Mouse (Mus musculus) forebrain, embryonic 15.5 days (tissue): ENCODE measurements around the gene Olfr464. TPM values are rescaled to one million over a fixed set of nuclear protein-coding genes. Genes with fewer than 3 reads are reported as not detected.

ENCODE experiments used
- ATAC-seq: fragments of 200-750 bp; cut with Nextera tagmentation; replicated peaks from 2 replicates; pipeline ENCODE4 v1.8.0; 2017; ENCODE audit warnings: mild to moderate bottlenecking, moderate TSS enrichment, moderate library complexity
- H3K27ac ChIP-seq: fragments of 300-500 bp; sonication (generic); replicated peaks from 2 replicates; pipeline ENCODE4 v1.5.1; 2015; ENCODE audit warnings: mild to moderate bottlenecking, inconsistent platforms
- H3K27me3 ChIP-seq: fragments of 300-500 bp; sonication (generic); 2 replicates; pipeline ENCODE4 v1.6.1; 2015; ENCODE audit warnings: inconsistent platforms
- H3K36me3 ChIP-seq: fragments of 300-500 bp; sonication (generic); 2 replicates; pipeline ENCODE4 v1.6.1; 2015; ENCODE audit warnings: mild to moderate bottlenecking, inconsistent platforms
- H3K4me1 ChIP-seq: fragments of 300-500 bp; sonication (generic); 2 replicates; pipeline ENCODE4 v1.6.1; 2015; ENCODE audit warnings: inconsistent platforms
- H3K4me2 ChIP-seq: fragments of 300-500 bp; sonication (generic); replicated peaks from 2 replicates; pipeline ENCODE4 v1.6.1; 2015; ENCODE audit warnings: mild to moderate bottlenecking, inconsistent platforms
- H3K4me3 ChIP-seq: fragments of 300-500 bp; sonication (generic); 2 replicates; pipeline ENCODE4 v1.5.1; 2015; ENCODE audit warnings: mild to moderate bottlenecking, inconsistent platforms
- H3K9ac ChIP-seq: fragments of 300-500 bp; sonication (generic); replicated peaks from 2 replicates; pipeline ENCODE4 v1.6.1; 2015; ENCODE audit warnings: mild to moderate bottlenecking, inconsistent platforms
- H3K9me3 ChIP-seq: fragments of 300-500 bp; sonication (generic); 2 replicates; pipeline ENCODE4 v1.6.1; 2016; ENCODE audit warnings: inconsistent platforms
- WGBS: fragments of 180-500 bp; shearing (Covaris S2); methylation state at CpG from one replicate; pipeline ENCODE4 v1.1.7; 2015; ENCODE audit warnings: mixed read lengths; 5-methylcytosine and 5-hydroxymethylcytosine counted together
- polyA plus RNA-seq: library from polyadenylated mRNA; unstranded; fragments of >200 nt; fragmentation: Nextera tagmentation; extraction: Ambion mirVana; gene quantifications from 2 replicates; pipeline ENCODE4 v1.2.1, GENCODE M21; 2015

Olfr464 gene
- polyA plus RNA-seq: not detected in 2 replicates

GRCm38 (mm10) chr11:87920966-87921365 is at the start of gene Olfr464:
Gene Olfr464, minus strand, starts transcription at chr11:87920967.
- H3K27me3 ChIP-seq: no peaks in the 10 kb centered on the region
- no peaks in the 10 kb centered on the region for H3K4me1 ChIP-seq
- no peak within 1 kb of the TSS for H3K4me2 ChIP-seq
- no peak for ATAC-seq
- H3K36me3 ChIP-seq: no peaks in the 10 kb centered on the region
- WGBS: 35% methylated on average over 5 of the region's 5 CpGs
- H3K4me3 ChIP-seq: no peak within 1 kb of the TSS
- H3K9me3 ChIP-seq: no peaks in the 10 kb centered on the region
- no peak within 1 kb of the TSS for H3K9ac ChIP-seq
- no peak within 1 kb of the TSS for H3K27ac ChIP-seq

- Histone ChIP-seq H3K36me3 (no peaks in the 10 kb centered on the region), H3K27me3 (no peaks in the 10 kb centered on the region), H3K9ac (no peak overlapping the region), H3K4me3 (no peak overlapping the region), H3K27ac (no peak overlapping the region), H3K4me1 (peaks cover 4% of the 10 kb centered on the region), H3K9me3 (no peaks in the 10 kb centered on the region), H3K4me2 (no peak overlapping the region)
- no peak for ATAC-seq
- WGBS: 18% methylated on average over 17 of the region's 20 CpGs
These were observed 47.8 kb upstream of the Olfr464 start for GRCm38 (mm10) chr11:87968356-87969122.

GRCm38 (mm10) chr11:87967692-87968289 is 47.0 kb upstream of the Olfr464 start:
- H3K27ac ChIP-seq: no peak overlapping the region
- H3K4me1 ChIP-seq: peaks cover 4% of the 10 kb centered on the region
- peak overlapping the region; percentile 28; the same call in 1 of the 2 replicates for H3K9ac ChIP-seq
- 2% methylated on average over 16 of the region's 17 CpGs for WGBS
- H3K4me2 ChIP-seq: peak overlapping the region; percentile 43
- H3K9me3 ChIP-seq: no peaks in the 10 kb centered on the region
- no peak; the same call in 1 of the 2 replicates for ATAC-seq
- H3K4me3 ChIP-seq: peak overlapping the region; percentile 23; the same call in 1 of the 2 replicates
- H3K36me3 ChIP-seq: no peaks in the 10 kb centered on the region
- no peaks in the 10 kb centered on the region for H3K27me3 ChIP-seq

DNA sequence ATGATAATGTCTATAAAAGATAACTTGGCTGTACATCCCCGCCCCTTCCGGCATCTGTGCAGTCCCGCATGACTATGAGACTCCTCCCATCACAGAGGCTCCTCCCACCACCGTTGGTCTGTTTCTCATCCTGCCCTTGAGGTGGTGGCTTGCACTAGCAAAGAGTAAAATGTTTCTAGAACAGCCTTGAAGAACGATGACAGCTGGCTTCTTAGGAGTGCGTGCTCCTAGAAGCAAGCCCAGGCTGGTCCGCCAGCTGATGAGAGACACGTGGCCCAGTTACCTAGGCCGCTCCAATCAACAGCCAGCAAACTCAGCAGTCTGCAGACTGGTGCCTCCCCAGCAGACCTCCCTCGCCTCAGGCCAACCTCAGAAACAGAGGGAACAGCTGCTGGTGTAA is 45.4 kb upstream of the Olfr464 start:
- peaks cover 4% of the 10 kb centered on the region for H3K4me1 ChIP-seq
- no peak overlapping the region for H3K4me3 ChIP-seq
- no peaks in the 10 kb centered on the region for H3K9me3 ChIP-seq
- no peak overlapping the region for H3K4me2 ChIP-seq
- ATAC-seq: no peak
- H3K27ac ChIP-seq: no peak overlapping the region
- H3K36me3 ChIP-seq: no peaks in the 10 kb centered on the region
- H3K27me3 ChIP-seq: no peaks in the 10 kb centered on the region
- H3K9ac ChIP-seq: no peak overlapping the region
- 45% methylated on average over 10 of the region's 10 CpGs for WGBS

DNA sequence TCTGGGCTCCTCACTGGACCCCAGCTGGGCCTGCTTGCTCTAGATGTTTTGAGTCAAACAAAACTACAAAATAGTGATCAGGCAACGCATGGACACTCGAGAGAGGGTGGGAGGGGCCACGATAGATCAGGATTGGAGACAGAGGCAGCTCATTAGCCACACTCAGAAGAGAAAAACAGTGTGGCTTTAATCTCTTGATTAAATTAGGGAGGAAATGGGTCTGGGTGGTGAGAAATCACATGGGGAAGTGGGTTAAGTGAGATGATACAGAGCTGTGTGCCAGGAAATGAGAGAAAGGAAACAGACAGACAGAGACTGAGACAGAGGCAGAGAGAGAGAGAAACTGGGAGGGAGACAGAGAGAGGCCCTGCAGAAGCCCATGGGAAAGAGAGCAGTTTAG is 44.5 kb upstream of the Olfr464 start:
- H3K27ac ChIP-seq: no peak overlapping the region
- H3K9me3 ChIP-seq: no peaks in the 10 kb centered on the region
- H3K4me2 ChIP-seq: no peak overlapping the region
- H3K4me3 ChIP-seq: no peak overlapping the region
- 38% methylated on average over 3 of the region's 3 CpGs for WGBS
- H3K36me3 ChIP-seq: no peaks in the 10 kb centered on the region
- no peaks in the 10 kb centered on the region for H3K27me3 ChIP-seq
- no peak for ATAC-seq
- no peak overlapping the region for H3K9ac ChIP-seq
- peaks cover 4% of the 10 kb centered on the region for H3K4me1 ChIP-seq

GRCm38 (mm10) chr11:87957066-87957465 is 36.3 kb upstream of the Olfr464 start:
- Histone ChIP-seq H3K9ac (no peak overlapping the region), H3K27ac (no peak overlapping the region), H3K4me1 (no peaks in the 10 kb centered on the region), H3K4me3 (no peak overlapping the region), H3K4me2 (no peak overlapping the region), H3K36me3 (no peaks in the 10 kb centered on the region), H3K9me3 (no peaks in the 10 kb centered on the region), H3K27me3 (no peaks in the 10 kb centered on the region)
- no peak for ATAC-seq
- WGBS: 48% methylated on average over 7 of the region's 7 CpGs

DNA sequence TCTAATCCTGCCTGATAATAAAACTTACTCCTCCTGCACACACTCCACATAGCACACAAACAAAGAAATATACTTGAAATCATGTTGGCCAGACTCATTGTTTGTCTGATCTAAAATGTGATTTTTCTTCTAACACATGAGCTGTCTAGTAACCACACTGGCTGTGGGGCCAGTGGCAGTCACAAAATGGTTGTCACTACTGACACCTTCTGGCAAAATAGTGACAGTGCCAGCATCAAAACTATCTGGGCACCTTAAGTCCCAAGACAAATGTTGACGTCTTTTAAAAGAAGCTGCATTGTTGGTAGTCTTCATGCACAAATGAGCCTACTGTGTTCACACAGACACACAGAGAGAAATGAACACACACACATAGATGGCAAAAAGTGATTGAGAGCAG is 34.4 kb upstream of the Olfr464 start:
- Histone ChIP-seq H3K4me2 (no peak overlapping the region), H3K4me3 (no peak overlapping the region), H3K9ac (no peak overlapping the region), H3K27me3 (no peaks in the 10 kb centered on the region), H3K4me1 (no peaks in the 10 kb centered on the region), H3K9me3 (no peaks in the 10 kb centered on the region), H3K27ac (no peak overlapping the region), H3K36me3 (no peaks in the 10 kb centered on the region)
- WGBS: 5% methylated on average over 1 of the region's 1 CpGs
- ATAC-seq: no peak

- Histone ChIP-seq H3K4me1 (no peaks in the 10 kb centered on the region), H3K4me3 (no peak overlapping the region), H3K36me3 (no peaks in the 10 kb centered on the region), H3K27ac (no peak overlapping the region), H3K27me3 (no peaks in the 10 kb centered on the region), H3K9ac (no peak overlapping the region), H3K4me2 (no peak overlapping the region), H3K9me3 (no peaks in the 10 kb centered on the region)
- ATAC-seq: no peak
- WGBS: 3% methylated on average over 2 of the region's 2 CpGs
These were observed 29.2 kb upstream of the Olfr464 start for GRCm38 (mm10) chr11:87949990-87950389.

GRCm38 (mm10) chr11:87935467-87935866 is 14.7 kb upstream of the Olfr464 start:
- Histone ChIP-seq H3K36me3 (no peaks in the 10 kb centered on the region), H3K9ac (no peak overlapping the region), H3K27me3 (no peaks in the 10 kb centered on the region), H3K4me3 (no peak overlapping the region), H3K4me1 (no peaks in the 10 kb centered on the region), H3K27ac (no peak overlapping the region), H3K9me3 (no peaks in the 10 kb centered on the region), H3K4me2 (no peak overlapping the region)
- WGBS: 81% methylated on average over 3 of the region's 3 CpGs
- no peak for ATAC-seq

- H3K9ac ChIP-seq: no peak overlapping the region
- H3K4me1 ChIP-seq: no peaks in the 10 kb centered on the region
- H3K4me2 ChIP-seq: no peak overlapping the region
- no peak overlapping the region for H3K27ac ChIP-seq
- H3K27me3 ChIP-seq: no peaks in the 10 kb centered on the region
- H3K36me3 ChIP-seq: no peaks in the 10 kb centered on the region
- no peak overlapping the region for H3K4me3 ChIP-seq
- ATAC-seq: no peak
- WGBS: 78% methylated on average over 2 of the region's 2 CpGs
- H3K9me3 ChIP-seq: no peaks in the 10 kb centered on the region
These were observed 13.0 kb upstream of the Olfr464 start for GRCm38 (mm10) chr11:87933731-87934130.

DNA sequence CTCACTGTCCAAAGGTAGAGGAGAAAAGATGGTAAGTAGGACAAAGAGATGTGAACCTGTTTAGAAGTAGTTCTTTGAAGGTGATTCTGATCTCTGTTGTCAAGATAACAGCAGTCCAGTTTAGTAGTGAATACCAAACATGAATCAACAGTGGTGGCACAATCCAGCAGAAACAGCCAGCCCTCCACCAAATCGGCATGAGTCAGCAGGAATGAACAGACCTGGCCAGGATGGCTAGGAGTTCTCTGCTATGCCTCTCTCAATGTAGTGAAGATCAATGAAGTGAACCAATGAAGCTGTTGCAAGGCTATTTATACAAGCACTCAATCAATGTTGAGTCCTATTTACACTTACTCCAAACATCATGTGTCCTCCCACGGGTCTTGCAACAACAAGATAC is 9.6 kb upstream of the Olfr464 start:
- no peaks in the 10 kb centered on the region for H3K9me3 ChIP-seq
- 95% methylated on average over 2 of the region's 2 CpGs for WGBS
- no peak overlapping the region for H3K4me2 ChIP-seq
- H3K4me3 ChIP-seq: no peak overlapping the region
- no peaks in the 10 kb centered on the region for H3K4me1 ChIP-seq
- no peak overlapping the region for H3K27ac ChIP-seq
- no peaks in the 10 kb centered on the region for H3K27me3 ChIP-seq
- no peak for ATAC-seq
- no peak overlapping the region for H3K9ac ChIP-seq
- no peaks in the 10 kb centered on the region for H3K36me3 ChIP-seq

DNA sequence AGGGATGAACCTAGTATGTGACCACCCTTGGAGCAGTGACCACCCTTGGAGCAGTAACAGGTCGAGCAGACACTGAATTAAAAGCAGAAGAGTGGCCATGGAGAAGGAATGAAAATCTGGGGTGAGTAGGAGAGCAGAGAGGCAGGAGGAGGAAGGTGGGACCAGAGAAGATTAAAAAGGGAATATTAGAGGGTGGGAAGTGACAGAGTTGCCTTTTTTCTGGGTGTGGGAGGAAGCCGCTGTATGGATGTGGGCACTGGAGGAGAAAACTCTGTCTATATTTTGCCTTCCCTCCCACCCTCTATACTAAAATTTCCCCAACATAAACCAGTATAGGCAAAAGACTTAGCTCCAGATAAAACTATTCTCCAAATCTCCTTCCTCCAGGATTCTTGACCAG is 466 bp downstream of the Olfr464 start:
- H3K4me1 ChIP-seq: no peaks in the 10 kb centered on the region
- no peaks in the 10 kb centered on the region for H3K9me3 ChIP-seq
- no peak for ATAC-seq
- no peak overlapping the region for H3K4me2 ChIP-seq
- no peak overlapping the region for H3K9ac ChIP-seq
- 67% methylated on average over 2 of the region's 2 CpGs for WGBS
- no peaks in the 10 kb centered on the region for H3K27me3 ChIP-seq
- H3K4me3 ChIP-seq: no peak overlapping the region
- no peaks in the 10 kb centered on the region for H3K36me3 ChIP-seq
- no peak overlapping the region for H3K27ac ChIP-seq
